Mouse (Mus musculus) small intestine, adult 2 months (tissue): ENCODE results near the gene Coro7. TPM values are rescaled to one million over a fixed set of nuclear protein-coding genes. Genes with fewer than 3 reads are reported as not detected.

Source experiments
- H3K27ac ChIP-seq: fragments of 200-500 bp; 2 replicates; pipeline ENCODE4 v1.5.1; 2012; ENCODE audit warnings: low read depth, low read length, control low read depth, inconsistent platforms; ENCODE audit not compliant: insufficient read depth
- H3K27me3 ChIP-seq: fragments of 200-500 bp; 2 replicates; pipeline ENCODE4 v1.6.1; 2012; ENCODE audit warnings: mild to moderate bottlenecking, moderate library complexity, low read length, inconsistent platforms; ENCODE audit not compliant: control insufficient read depth, insufficient read depth
- H3K36me3 ChIP-seq: fragments of 200-500 bp; 2 replicates; pipeline ENCODE4 v1.6.1; 2012; ENCODE audit warnings: mild to moderate bottlenecking, low read length, control low read depth, inconsistent platforms; ENCODE audit not compliant: control insufficient read depth, insufficient read depth
- H3K4me1 ChIP-seq: fragments of 200-500 bp; 2 replicates; pipeline ENCODE4 v1.6.1; 2012; ENCODE audit warnings: low read length, inconsistent platforms, mixed read lengths; ENCODE audit not compliant: control insufficient read depth, insufficient read depth, insufficient read length
- H3K4me3 ChIP-seq: fragments of 200-500 bp; 2 replicates; pipeline ENCODE4 v1.5.1; 2012; ENCODE audit warnings: low read depth, mild to moderate bottlenecking, control low read depth, inconsistent platforms, low read length, moderate library complexity
- CTCF ChIP-seq: fragments of 200-500 bp; IDR thresholded peaks from 2 replicates; pipeline ENCODE4 v1.5.1; 2012; ENCODE audit warnings: low read depth, mild to moderate bottlenecking, control low read depth, inconsistent platforms, low read length, moderate library complexity, mixed read lengths; ENCODE audit not compliant: insufficient replicate concordance, insufficient read length; ENCODE audit errors: extremely low read depth
- POLR2A ChIP-seq: fragments of 200-500 bp; IDR thresholded peaks from 2 replicates; pipeline ENCODE4 v1.6.1; 2012; ENCODE audit warnings: low read depth, mild to moderate bottlenecking, control low read depth, inconsistent platforms, low read length, moderate library complexity
- WGBS: fragments of 180-500 bp; shearing (Covaris S2); methylation state at CpG from one replicate; pipeline ENCODE4 v1.1.7; 2018; 5-methylcytosine and 5-hydroxymethylcytosine counted together
- polyA plus RNA-seq: library from polyadenylated mRNA; depleted of rRNA; stranded (reverse); fragments of >200 nt; gene quantifications from 2 replicates; pipeline ENCODE4 v1.2.3, GENCODE M21; 2012

Gene Coro7
- polyA plus RNA-seq, 1 experiment, result 86.6 TPM

DNA sequence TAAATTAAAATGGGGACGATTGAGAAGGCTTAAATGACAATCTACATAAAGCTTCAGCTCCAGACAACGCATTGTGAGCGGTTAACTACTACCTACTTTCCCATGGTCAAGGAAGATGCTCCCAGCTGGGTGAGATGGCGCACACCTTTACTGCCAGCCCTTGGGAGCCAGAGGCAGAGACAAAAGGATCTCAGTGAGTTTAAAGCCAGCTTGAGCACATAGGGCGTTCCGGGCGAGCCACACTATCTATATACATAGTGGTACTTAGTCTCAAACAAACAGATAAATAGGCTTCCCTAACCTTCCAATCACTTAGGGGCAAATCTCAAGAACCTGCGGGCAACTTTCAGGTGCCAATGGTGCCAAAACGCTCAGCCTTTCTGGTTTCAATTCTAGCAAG, 55.5 kb downstream of the Coro7 start:
- Histone ChIP-seq H3K36me3 (peaks cover 18% of the 10 kb centered on the region), H3K4me3 (peak overlapping the region; percentile 94), H3K4me1 (peaks cover 6% of the 10 kb centered on the region; the same call in 1 of the 2 replicates), H3K27me3 (no peaks in the 10 kb centered on the region), H3K27ac (peak overlapping the region; percentile 59)
- 10% methylated on average over 9 of the region's 9 CpGs for WGBS
- TF ChIP-seq CTCF (no peak), POLR2A (no peak)

DNA sequence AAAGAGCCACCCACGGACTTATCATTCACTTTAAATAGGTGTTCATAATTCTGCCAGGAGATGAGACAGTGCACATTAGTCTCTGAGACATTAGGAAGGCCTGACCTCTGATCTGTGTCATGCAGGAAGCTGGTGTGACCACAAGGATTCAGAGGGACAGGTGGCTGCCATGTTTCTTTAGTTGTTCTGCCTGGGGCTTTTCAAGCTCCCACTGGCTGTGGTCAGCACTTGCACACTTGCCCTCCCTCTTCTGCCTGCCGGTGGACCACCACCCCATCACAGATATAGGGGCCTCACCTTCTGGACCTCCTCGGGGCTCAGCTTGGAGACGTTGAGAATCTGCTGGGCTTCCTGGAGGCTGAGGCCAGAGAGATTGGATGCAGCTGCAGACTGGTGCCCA, 62.7 kb downstream of the Coro7 start:
- WGBS, result 63% methylated on average over 4 of the region's 4 CpGs
- no peak for TF ChIP-seq CTCF
- TF ChIP-seq POLR2A, result no peak
- Histone ChIP-seq H3K27ac (no peak overlapping the region), H3K36me3 (peaks cover 8% of the 10 kb centered on the region), H3K4me3 (no peak overlapping the region), H3K4me1 (peaks cover 8% of the 10 kb centered on the region; the same call in 1 of the 2 replicates), H3K27me3 (no peaks in the 10 kb centered on the region)

DNA sequence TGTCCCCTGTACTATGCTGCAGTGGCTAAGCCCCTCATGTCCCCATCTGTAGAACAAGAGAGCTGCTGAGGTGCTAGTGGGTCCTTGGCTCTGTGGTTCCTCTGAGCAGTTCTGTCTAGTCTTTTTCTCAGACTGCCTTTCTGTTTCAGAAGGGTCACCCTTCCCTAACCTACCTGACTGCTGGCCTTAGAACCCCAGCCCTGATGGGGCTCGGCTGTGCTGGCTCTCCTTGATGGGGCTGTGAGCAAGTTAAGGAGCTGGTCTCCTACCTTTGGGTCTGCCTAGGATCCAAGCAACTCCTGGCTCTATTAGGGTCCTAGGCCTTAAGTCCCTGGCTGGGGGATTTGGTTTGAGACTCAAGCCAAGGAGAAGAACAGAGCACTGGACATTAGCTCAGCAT, 64.3 kb downstream of the Coro7 start:
- WGBS, result 86% methylated on average over 1 of the region's 1 CpGs
- peaks cover 8% of the 10 kb centered on the region for H3K36me3 ChIP-seq
- H3K27ac ChIP-seq, result no peak overlapping the region
- peaks cover 8% of the 10 kb centered on the region; the same call in 1 of the 2 replicates for H3K4me1 ChIP-seq
- no peak overlapping the region for H3K4me3 ChIP-seq
- no peaks in the 10 kb centered on the region for H3K27me3 ChIP-seq
- TF ChIP-seq POLR2A, result no peak
- no peak for TF ChIP-seq CTCF

DNA sequence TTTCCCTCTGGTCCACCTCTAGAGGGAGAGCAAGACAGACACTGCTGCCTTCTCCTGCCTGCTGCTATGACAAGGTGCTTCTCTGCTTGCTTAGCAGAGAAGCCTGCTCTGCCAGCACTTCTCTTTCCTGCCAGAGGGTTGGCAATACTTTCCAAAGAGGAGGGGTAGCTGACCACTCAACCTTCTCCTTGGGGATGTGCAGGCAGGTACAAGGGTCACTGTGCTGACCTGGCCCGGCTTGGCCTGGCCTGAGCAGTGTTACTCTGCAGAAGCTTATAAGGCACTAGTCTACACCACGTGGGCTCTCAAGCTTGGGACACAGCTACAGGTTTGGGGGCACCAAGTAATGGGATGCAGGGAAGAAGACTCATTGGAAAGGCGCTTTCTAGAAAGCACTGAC, 64.9 kb downstream of the Coro7 start:
- H3K27me3 ChIP-seq, result no peaks in the 10 kb centered on the region
- no peak overlapping the region for H3K27ac ChIP-seq
- TF ChIP-seq CTCF (no peak), POLR2A (no peak)
- 96% methylated on average over 3 of the region's 3 CpGs for WGBS
- H3K36me3 ChIP-seq, result peaks cover 8% of the 10 kb centered on the region
- no peak overlapping the region for H3K4me3 ChIP-seq
- peaks cover 8% of the 10 kb centered on the region; the same call in 1 of the 2 replicates for H3K4me1 ChIP-seq

DNA sequence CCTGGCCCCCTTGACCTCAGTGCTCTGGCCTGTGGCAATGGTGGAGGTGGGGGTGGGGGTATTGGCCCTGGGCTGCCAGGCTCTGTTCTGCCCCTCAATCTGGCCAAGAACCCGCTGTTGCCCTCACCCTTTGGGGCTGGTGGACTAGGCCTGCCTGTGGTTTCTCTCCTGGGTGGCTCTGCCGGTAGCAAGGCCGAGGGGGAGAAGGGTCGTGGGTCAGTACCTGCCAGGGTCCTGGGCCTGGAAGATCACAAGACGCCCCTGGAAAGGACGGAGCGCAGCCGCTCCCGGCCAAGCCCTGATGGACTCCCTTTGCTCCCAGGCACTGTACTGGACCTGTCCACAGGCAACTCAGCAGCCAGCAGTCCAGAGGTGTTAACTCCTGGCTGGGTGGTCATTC, 65.8 kb downstream of the Coro7 start:
- H3K27ac ChIP-seq, result no peak overlapping the region
- H3K4me3 ChIP-seq, result no peak overlapping the region
- peaks cover 8% of the 10 kb centered on the region for H3K36me3 ChIP-seq
- no peak for TF ChIP-seq CTCF
- TF ChIP-seq POLR2A, result no peak
- H3K4me1 ChIP-seq, result peaks cover 8% of the 10 kb centered on the region; the same call in 1 of the 2 replicates
- 94% methylated on average over 9 of the region's 9 CpGs for WGBS
- H3K27me3 ChIP-seq, result no peaks in the 10 kb centered on the region

DNA sequence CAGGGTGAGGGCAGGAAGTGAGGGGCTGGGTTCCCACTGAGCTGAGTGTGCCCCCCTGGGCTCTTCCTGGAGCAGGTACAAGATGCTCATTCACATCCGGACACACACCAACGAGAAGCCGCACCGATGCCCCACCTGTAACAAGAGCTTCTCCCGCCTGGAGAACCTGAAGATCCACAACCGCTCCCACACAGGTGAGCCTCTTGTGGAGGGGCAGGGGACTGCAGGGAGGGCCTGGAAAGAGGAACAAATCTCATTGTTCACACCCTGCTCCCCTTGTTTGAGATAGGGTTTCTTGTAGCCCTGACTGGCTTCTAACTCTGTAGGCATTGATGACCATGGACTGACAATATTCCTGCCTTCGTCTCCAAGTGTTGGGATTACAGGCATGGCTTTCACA, 67.9 kb downstream of the Coro7 start:
- Histone ChIP-seq H3K27ac (no peak overlapping the region), H3K4me3 (no peak overlapping the region), H3K4me1 (peaks cover 9% of the 10 kb centered on the region), H3K27me3 (no peaks in the 10 kb centered on the region), H3K36me3 (peaks cover 6% of the 10 kb centered on the region)
- TF ChIP-seq CTCF, result no peak
- TF ChIP-seq POLR2A, result no peak
- 90% methylated on average over 7 of the region's 7 CpGs for WGBS

DNA sequence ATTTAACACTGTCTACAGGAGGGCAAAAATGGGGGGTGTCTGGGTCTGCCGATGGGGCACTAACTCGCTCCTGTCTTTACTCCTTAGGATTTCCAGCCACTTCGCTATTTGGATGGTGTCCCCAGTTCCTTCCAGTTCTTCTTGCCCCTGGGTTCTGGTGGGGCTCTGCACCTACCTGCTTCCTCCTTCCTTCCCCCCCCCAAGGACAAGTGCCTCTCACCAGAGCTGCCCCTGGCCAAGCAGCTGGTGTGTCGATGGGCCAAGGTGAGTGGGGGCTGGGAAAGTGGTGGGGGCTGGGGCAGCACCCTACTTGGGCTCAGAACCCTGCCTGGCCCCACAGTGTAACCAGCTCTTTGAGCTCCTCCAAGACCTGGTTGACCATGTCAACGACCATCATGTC, 68.4 kb downstream of the Coro7 start:
- Histone ChIP-seq H3K27ac (no peak overlapping the region), H3K4me3 (no peak overlapping the region), H3K27me3 (no peaks in the 10 kb centered on the region), H3K4me1 (peaks cover 12% of the 10 kb centered on the region), H3K36me3 (peaks cover 6% of the 10 kb centered on the region)
- TF ChIP-seq CTCF (no peak), POLR2A (no peak)
- WGBS, result 83% methylated on average over 5 of the region's 5 CpGs
